Mouse (Mus musculus): ENCODE measurements at regions not wholly inside any gene's neighbourhood (a gene's known extent, or its start where the extent isn't known, plus 50 kb on each side); places are given as distances from the start of the nearest gene placed in this dataset.

DNA sequence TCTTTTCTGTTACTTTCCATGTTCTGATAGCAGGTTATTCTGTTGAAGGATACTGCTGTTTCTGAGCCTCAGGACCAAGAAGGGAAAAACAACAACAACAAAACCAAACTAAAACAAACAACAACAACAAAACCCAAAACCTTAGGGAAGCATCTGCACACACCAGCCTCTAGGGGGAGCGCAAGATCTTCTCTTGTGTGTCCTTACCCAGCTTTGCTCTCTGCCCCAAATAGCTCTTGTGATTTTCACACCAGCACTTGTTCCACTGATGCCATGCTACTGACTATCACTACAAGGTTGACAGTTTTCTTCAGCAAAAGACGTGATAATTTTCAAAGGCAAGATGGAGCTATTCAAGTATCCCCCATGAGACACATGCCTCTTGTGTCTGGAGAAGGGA, 59.8 kb upstream of the Nrg3 start:
- peak; percentile 15 to 64 for DNase-seq (ENCODE audit: inconsistent age in 2 of 2, low spot score in 1 of 2)
